In genomic region chr11:82047746-82048415, GRCm38 (mm10) we compare ENCODE assay signal across 10 mouse cellular contexts. TPM values are rescaled to one million over a fixed set of nuclear protein-coding genes. Genes with fewer than 3 reads are reported as not detected.
DNase-seq lines count a peak whose midpoint lies in the region; ATAC-seq and TF ChIP-seq lines count a peak whose summit lies in the region.
"Had no signal": no experiment of that assay in that cellular context is flagged by ENCODE, and none has a peak within 500 bp of the region (broad histone marks: within the 10 kb centered on the region; RNA-seq: fewer than 3 reads in every experiment).

No protein-coding gene starts in this region.

- 44% methylated on average over 6 of the region's 6 CpGs for WGBS in midbrain, embryonic 10.5 days
- WGBS in midbrain, embryonic 13.5 days = 48% methylated on average over 6 of the region's 6 CpGs
- WGBS in liver, postnatal 0 days (ENCODE audit: insufficient replicate concordance) = 38% methylated on average over 6 of the region's 6 CpGs

- TF ChIP-seq EP300 in liver, postnatal 0 days (IDR thresholded peaks at IDR 0.05; ENCODE audit: low read depth) = no peak

- no peak for ATAC-seq in midbrain, embryonic 13.5 days
- no peak for ATAC-seq in liver, postnatal 0 days

- peak; percentile 51 to 54 for DNase-seq in cerebellum, postnatal 10 days
- DNase-seq in cerebellum, adult 18-20 months = no peak
- peak; percentile 41 for DNase-seq in midbrain, embryonic 10.5 days (ENCODE audit: low spot score)
- DNase-seq in adrenal gland, postnatal 14 days = peak; percentile 67
- peak; percentile 55 for DNase-seq in gastrocnemius, postnatal 25 days
- peak; percentile 63 for DNase-seq in liver, postnatal 0 days
- DNase-seq in testis, postnatal 10 days (ENCODE audit: low spot score) = peak; percentile 43

- H3K27me3 ChIP-seq in midbrain, embryonic 10.5 days (ENCODE audit: low read depth, poor library complexity, severe bottlenecking) = no peaks in the 10 kb centered on the region
- H3K27me3 ChIP-seq in midbrain, embryonic 13.5 days = no peaks in the 10 kb centered on the region
- H3K27me3 ChIP-seq in liver, postnatal 0 days (ENCODE audit: insufficient read depth, low read length) = no peaks in the 10 kb centered on the region
- H3K27me3 ChIP-seq: hindbrain, embryonic 15.5 days had no signal

- no peak overlapping the region for H3K4me2 ChIP-seq in midbrain, embryonic 13.5 days (replicated peaks)
- H3K4me2 ChIP-seq in liver, postnatal 0 days (ENCODE audit: low read depth, low read length) = no peak overlapping the region
- H3K4me2 ChIP-seq: hindbrain, embryonic 15.5 days had no signal

- H3K9ac ChIP-seq in midbrain, embryonic 13.5 days (replicated peaks) = no peak overlapping the region
- no peak overlapping the region for H3K9ac ChIP-seq in liver, postnatal 0 days (replicated peaks)
- H3K9ac ChIP-seq: hindbrain, embryonic 15.5 days had no signal

- no peak overlapping the region for H3K27ac ChIP-seq in midbrain, embryonic 10.5 days (replicated peaks)
- no peak overlapping the region for H3K27ac ChIP-seq in midbrain, embryonic 13.5 days
- no peak overlapping the region for H3K27ac ChIP-seq in liver, postnatal 0 days (ENCODE audit: low read depth)
- H3K27ac ChIP-seq: hindbrain, embryonic 15.5 days had no signal

- H3K4me3 ChIP-seq in midbrain, embryonic 10.5 days = no peak overlapping the region
- H3K4me3 ChIP-seq in midbrain, embryonic 13.5 days (replicated peaks) = no peak overlapping the region
- H3K4me3 ChIP-seq in liver, postnatal 0 days (ENCODE audit: low read depth, low read length) = no peak overlapping the region
- H3K4me3 ChIP-seq: hindbrain, embryonic 15.5 days had no signal

- no peaks in the 10 kb centered on the region for H3K9me3 ChIP-seq in midbrain, embryonic 10.5 days (replicated peaks)
- H3K9me3 ChIP-seq in midbrain, embryonic 13.5 days = no peaks in the 10 kb centered on the region
- no peaks in the 10 kb centered on the region for H3K9me3 ChIP-seq in liver, postnatal 0 days (ENCODE audit: low read length)
- H3K9me3 ChIP-seq: hindbrain, embryonic 15.5 days had no signal

- no peaks in the 10 kb centered on the region for H3K4me1 ChIP-seq in midbrain, embryonic 10.5 days
- no peaks in the 10 kb centered on the region for H3K4me1 ChIP-seq in midbrain, embryonic 13.5 days (replicated peaks)
- no peaks in the 10 kb centered on the region for H3K4me1 ChIP-seq in liver, postnatal 0 days (ENCODE audit: insufficient read depth)
- H3K4me1 ChIP-seq: hindbrain, embryonic 15.5 days had no signal

- H3K36me3 ChIP-seq in midbrain, embryonic 10.5 days = no peaks in the 10 kb centered on the region
- no peaks in the 10 kb centered on the region for H3K36me3 ChIP-seq in midbrain, embryonic 13.5 days
- H3K36me3 ChIP-seq in liver, postnatal 0 days (replicated peaks; ENCODE audit: insufficient read depth, low read length) = no peaks in the 10 kb centered on the region
- H3K36me3 ChIP-seq: hindbrain, embryonic 15.5 days had no signal

- TF ChIP-seq CTCF in liver, postnatal 0 days (IDR thresholded peaks at IDR 0.05; ENCODE audit: low read depth) = peak; percentile 77

RNA-seq across cellular contexts. Expression of gene Ccl7, which starts 2.4 kb away (rescaled TPM):
- 0.15 and 0.29 TPM in 2 replicates for polyA plus RNA-seq in midbrain, embryonic 10.5 days (2016; fragmentation: Nextera tagmentation; extraction: Ambion mirVana)
- 0.44 and 1.6 TPM in 2 replicates for polyA plus RNA-seq in midbrain, embryonic 13.5 days (2015; fragmentation: Nextera tagmentation; extraction: Ambion mirVana)
- total RNA-seq in adrenal gland, postnatal 14 days (2021) = not detected in 2 replicates
- under 1 TPM in 1 of 2 experiments, not detected in 1; 0.35 TPM for total RNA-seq in gastrocnemius, postnatal 25 days (2021)
- polyA plus RNA-seq in liver, postnatal 0 days (2015; fragmentation: Nextera tagmentation; extraction: Ambion mirVana) = 0.51 and 1.1 TPM in 2 replicates
- total RNA-seq: neutrophil, adult 5-6 weeks had no signal

RNA-seq across cellular contexts. Expression of gene Gm17268, which starts 9.5 kb away (rescaled TPM):
- polyA plus RNA-seq in midbrain, embryonic 10.5 days (2016; fragmentation: Nextera tagmentation; extraction: Ambion mirVana) = not detected in 2 replicates
- polyA plus RNA-seq in midbrain, embryonic 13.5 days (2015; fragmentation: Nextera tagmentation; extraction: Ambion mirVana) = not detected in 2 replicates
- not detected in 2 replicates for total RNA-seq in adrenal gland, postnatal 14 days (2021)
- total RNA-seq in gastrocnemius, postnatal 25 days (2021) = not detected
- not detected in 2 replicates for polyA plus RNA-seq in liver, postnatal 0 days (2015; fragmentation: Nextera tagmentation; extraction: Ambion mirVana)
- total RNA-seq: neutrophil, adult 5-6 weeks had no signal
- polyA plus RNA-seq: hindbrain, embryonic 15.5 days had no signal

RNA-seq across cellular contexts. Expression of gene Ccl11, which starts 9.7 kb away (rescaled TPM):
- polyA plus RNA-seq in midbrain, embryonic 10.5 days (2016; fragmentation: Nextera tagmentation; extraction: Ambion mirVana) = not detected in 2 replicates
- not detected in 2 replicates for polyA plus RNA-seq in midbrain, embryonic 13.5 days (2015; fragmentation: Nextera tagmentation; extraction: Ambion mirVana)
- 5.1 and 7.8 TPM in 2 replicates for total RNA-seq in adrenal gland, postnatal 14 days (2021)
- total RNA-seq in gastrocnemius, postnatal 25 days (2021) = 10 to 100 TPM; 12.2 to 14.3 TPM
- polyA plus RNA-seq in liver, postnatal 0 days (2015; fragmentation: Nextera tagmentation; extraction: Ambion mirVana) = 0.09 TPM in 1 of 2 replicates, not detected in the other
- total RNA-seq: neutrophil, adult 5-6 weeks had no signal

RNA-seq across cellular contexts. Expression of gene Ccl2, which starts 12.5 kb away (rescaled TPM):
- polyA plus RNA-seq in midbrain, embryonic 10.5 days (2016; fragmentation: Nextera tagmentation; extraction: Ambion mirVana) = 0.58 and 0.94 TPM in 2 replicates
- 1.1 and 2.4 TPM in 2 replicates for polyA plus RNA-seq in midbrain, embryonic 13.5 days (2015; fragmentation: Nextera tagmentation; extraction: Ambion mirVana)
- 1.4 and 1.9 TPM in 2 replicates for total RNA-seq in adrenal gland, postnatal 14 days (2021)
- total RNA-seq in gastrocnemius, postnatal 25 days (2021) = under 1 TPM; 0.35 to 0.46 TPM
- 1.8 and 2.5 TPM in 2 replicates for polyA plus RNA-seq in liver, postnatal 0 days (2015; fragmentation: Nextera tagmentation; extraction: Ambion mirVana)

RNA-seq across cellular contexts. Expression of gene Ccl12, which starts 53.8 kb away (rescaled TPM):
- 1.0 TPM in 1 of 2 replicates, not detected in the other for polyA plus RNA-seq in midbrain, embryonic 10.5 days (2016; fragmentation: Nextera tagmentation; extraction: Ambion mirVana)
- polyA plus RNA-seq in midbrain, embryonic 13.5 days (2015; fragmentation: Nextera tagmentation; extraction: Ambion mirVana) = 0.70 and 1.9 TPM in 2 replicates
- total RNA-seq in adrenal gland, postnatal 14 days (2021) = 1.1 TPM in 1 of 2 replicates, not detected in the other
- total RNA-seq in gastrocnemius, postnatal 25 days (2021) = not detected
- polyA plus RNA-seq in liver, postnatal 0 days (2015; fragmentation: Nextera tagmentation; extraction: Ambion mirVana) = 0.88 and 1.4 TPM in 2 replicates
- total RNA-seq: neutrophil, adult 5-6 weeks had no signal

Comparison
In these comparisons a context has a peak if more than half of its experiments do, and no peak if none do; other contexts are left out.
1. DNase-seq: peak in cerebellum, postnatal 10 days (2 of 2), midbrain, embryonic 10.5 days (single experiment), adrenal gland, postnatal 14 days (single experiment), gastrocnemius, postnatal 25 days (single experiment), liver, postnatal 0 days (single experiment) and testis, postnatal 10 days (single experiment); none in cerebellum, adult 18-20 months (0 of 2).